Mouse (Mus musculus) embryonic facial prominence, embryonic 14.5 days (tissue): ENCODE results near the gene Cntnap1. TPM values are rescaled to one million over a fixed set of nuclear protein-coding genes. Genes with fewer than 3 reads are reported as not detected.

Experiments
- ATAC-seq: fragments of 200-750 bp; cut with Nextera tagmentation; 2 replicates; pipeline ENCODE4 v1.8.0; 2017; ENCODE audit warnings: low read depth, moderate number of reproducible peaks, moderate TSS enrichment
- DNase-seq: peaks from one replicate; pipeline ENCODE4 v3.0.0-alpha.2; 2015; ENCODE audit warnings: low spot score
- H3K27ac ChIP-seq: fragments of 300-500 bp; sonication (generic); replicated peaks from 2 replicates; pipeline ENCODE4 v1.5.1; 2014; ENCODE audit warnings: low read depth, mild to moderate bottlenecking, low read length, moderate library complexity
- H3K27me3 ChIP-seq: fragments of 300-500 bp; sonication (generic); replicated peaks from 2 replicates; pipeline ENCODE4 v1.6.1; 2014; ENCODE audit warnings: low read length; ENCODE audit not compliant: control insufficient read depth, insufficient read depth
- H3K36me3 ChIP-seq: fragments of 300-500 bp; sonication (generic); 2 replicates; pipeline ENCODE4 v1.6.1; 2014; ENCODE audit warnings: low read length, mixed read lengths; ENCODE audit not compliant: control insufficient read depth, insufficient read depth
- H3K4me1 ChIP-seq: fragments of 300-500 bp; sonication (generic); 2 replicates; pipeline ENCODE4 v1.6.1; 2014; ENCODE audit warnings: antibody characterized with exemption, low read length; ENCODE audit not compliant: control insufficient read depth, insufficient read depth
- H3K4me2 ChIP-seq: fragments of 300-500 bp; sonication (generic); 2 replicates; pipeline ENCODE4 v1.6.1; 2014; ENCODE audit warnings: low read depth, mild to moderate bottlenecking, low read length, moderate library complexity, mixed read lengths
- H3K4me3 ChIP-seq: fragments of 300-500 bp; sonication (generic); 2 replicates; pipeline ENCODE4 v1.5.1; 2014; ENCODE audit warnings: low read depth, mild to moderate bottlenecking, low read length
- H3K9ac ChIP-seq: fragments of 300-500 bp; sonication (generic); 2 replicates; pipeline ENCODE4 v1.6.1; 2014; ENCODE audit warnings: low read depth, mild to moderate bottlenecking, low read length, moderate library complexity, mixed read lengths
- H3K9me3 ChIP-seq: fragments of 300-500 bp; sonication (generic); 2 replicates; pipeline ENCODE4 v1.6.1; 2016; ENCODE audit warnings: low read length; ENCODE audit not compliant: control insufficient read depth
- WGBS: fragments of 180-500 bp; shearing (Covaris S2); extraction: QIAGEN DNeasy Blood & Tissue Kit; methylation state at CpG from one replicate; pipeline ENCODE4 v1.1.7; 2014; 5-methylcytosine and 5-hydroxymethylcytosine counted together
- polyA plus RNA-seq: library from polyadenylated mRNA; unstranded; fragments of >200 nt; fragmentation: Nextera tagmentation; extraction: Ambion mirVana; gene quantifications from 2 replicates; pipeline ENCODE4 v1.2.1, GENCODE M21; 2014

Cntnap1 gene
- polyA plus RNA-seq, 1 experiment from 2014 or later, result 1.9 TPM

DNA sequence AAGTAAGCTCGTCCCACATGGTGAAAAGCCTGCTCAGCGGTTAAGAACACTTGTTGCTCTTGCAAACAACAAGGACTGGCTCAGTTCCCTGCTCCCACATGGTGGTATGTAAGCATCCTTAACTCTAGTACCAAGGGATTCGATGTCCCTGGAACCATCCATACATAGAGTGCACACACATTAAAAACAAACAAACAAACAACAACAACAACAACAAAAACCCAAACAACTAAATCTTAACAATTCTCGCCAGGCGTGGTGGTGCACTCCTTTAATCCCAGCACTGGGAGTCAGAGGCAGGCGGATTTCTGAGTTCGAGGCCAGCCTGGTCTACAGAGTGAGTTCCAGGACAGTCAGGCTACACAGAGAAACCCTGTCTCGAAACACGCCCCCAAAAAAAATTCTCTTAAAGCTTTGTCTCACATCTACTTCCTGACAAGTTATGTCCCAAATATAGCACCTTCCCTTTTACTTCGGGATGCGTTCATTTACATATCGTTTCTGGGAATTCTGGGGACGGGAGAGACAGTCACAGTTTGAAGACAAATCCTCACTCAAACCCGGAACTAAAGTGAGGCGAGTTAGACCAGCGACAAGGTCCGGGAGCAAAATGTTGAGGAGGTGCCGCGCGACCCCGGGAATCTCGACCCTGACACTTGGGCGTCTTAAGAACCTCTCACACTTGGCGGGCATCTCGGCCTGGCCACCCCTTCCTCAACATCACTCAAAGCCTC, 55.2 kb downstream of the Cntnap1 start:
- Histone ChIP-seq H3K4me3 (peak overlapping the region; percentile 88), H3K9ac (peak overlapping the region; percentile 86), H3K4me1 (peaks cover 21% of the 10 kb centered on the region), H3K27me3 (no peaks in the 10 kb centered on the region), H3K4me2 (peak overlapping the region; percentile 62), H3K36me3 (no peaks in the 10 kb centered on the region), H3K9me3 (no peaks in the 10 kb centered on the region), H3K27ac (peak overlapping the region; percentile 61; the same call in 1 of the 2 replicates)
- ATAC-seq (no peak), DNase-seq (peak; percentile 4)
- 18% methylated on average over 23 of the region's 25 CpGs for WGBS

- Histone ChIP-seq H3K9ac (peak within 1 kb of the TSS; percentile 86), H3K4me1 (peaks cover 28% of the 10 kb centered on the region), H3K4me3 (peak within 1 kb of the TSS; percentile 88), H3K36me3 (no peaks in the 10 kb centered on the region), H3K4me2 (peak within 1 kb of the TSS; percentile 62), H3K9me3 (no peaks in the 10 kb centered on the region), H3K27me3 (no peaks in the 10 kb centered on the region), H3K27ac (peak within 1 kb of the TSS; percentile 61; the same call in 1 of the 2 replicates)
- WGBS, result 2% methylated on average over 28 of the region's 56 CpGs
- DNase-seq, result peak; percentile 90
- ATAC-seq, result peak; percentile 95
Observed at GRCm38 (mm10) chr11:101226065-101226701, 55.9 kb downstream of the Cntnap1 start, which contains the start of gene Ezh1. Gene Ezh1 (minus strand): TSS chr11:101226463.

DNA sequence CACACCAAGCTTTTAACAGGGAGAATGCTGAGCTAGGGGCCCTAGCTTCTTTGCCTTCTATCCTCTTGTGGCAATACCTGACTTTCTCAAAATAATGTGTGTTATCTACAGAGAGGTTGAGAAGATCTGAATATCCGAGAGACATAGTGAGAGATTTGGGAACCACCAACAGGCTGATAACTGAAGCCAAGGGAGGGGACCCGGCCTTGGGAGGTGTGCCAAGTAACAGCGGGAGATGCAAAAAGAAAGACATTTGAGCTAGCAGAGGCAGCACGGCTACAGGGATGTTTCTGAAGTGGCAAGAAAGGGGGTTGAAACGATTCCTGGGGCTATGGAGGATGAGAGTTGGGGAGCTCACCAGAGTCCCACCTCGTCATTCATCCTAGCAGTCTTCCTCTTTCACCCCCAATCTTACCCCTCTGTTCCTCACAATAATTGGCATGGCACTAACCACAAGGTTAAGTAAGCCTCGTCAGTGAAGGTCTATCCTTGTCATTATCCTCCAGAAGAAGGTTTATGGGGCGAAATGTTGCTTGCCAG, 59.1 kb downstream of the Cntnap1 start:
- H3K4me3 ChIP-seq, result no peak overlapping the region
- ATAC-seq (no peak), DNase-seq (peak; percentile 22)
- H3K9me3 ChIP-seq, result no peaks in the 10 kb centered on the region
- peaks cover 40% of the 10 kb centered on the region for H3K4me1 ChIP-seq
- 23% methylated on average over 8 of the region's 8 CpGs for WGBS
- H3K27me3 ChIP-seq, result no peaks in the 10 kb centered on the region
- no peaks in the 10 kb centered on the region for H3K36me3 ChIP-seq
- H3K27ac ChIP-seq, result peak overlapping the region; percentile 85
- no peak overlapping the region for H3K9ac ChIP-seq
- peak overlapping the region; percentile 40; the same call in 1 of the 2 replicates for H3K4me2 ChIP-seq

DNA sequence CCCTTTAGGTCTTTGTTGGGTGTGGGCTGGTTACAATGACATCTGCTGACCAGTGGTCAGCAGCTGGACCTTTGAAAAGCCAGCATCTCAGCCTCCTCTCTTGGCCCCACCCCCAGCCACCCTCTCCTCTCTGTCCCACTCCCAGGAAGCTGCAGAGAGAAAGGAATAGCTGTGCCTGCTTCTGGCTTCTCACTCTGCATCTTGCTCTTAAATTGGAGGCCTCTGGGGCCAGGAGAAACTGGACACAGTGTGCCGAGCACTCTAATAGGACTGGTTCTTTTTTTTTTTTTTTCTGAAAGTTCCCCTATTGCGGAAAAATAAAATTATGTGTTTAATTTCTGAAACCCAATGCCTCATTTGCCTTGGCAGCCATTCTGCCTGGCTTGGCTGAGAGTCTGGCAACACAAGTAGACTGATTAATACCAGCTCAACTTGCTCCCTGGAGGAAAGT, 59.8 kb downstream of the Cntnap1 start:
- H3K27me3 ChIP-seq, result no peaks in the 10 kb centered on the region
- WGBS, result 4% methylated on average over 2 of the region's 2 CpGs
- H3K4me2 ChIP-seq, result peak overlapping the region; percentile 40; the same call in 1 of the 2 replicates
- no peaks in the 10 kb centered on the region for H3K9me3 ChIP-seq
- 0 out of 2 replicates have a peak, but pooled peaks have one; percentile 10 for ATAC-seq
- no peaks in the 10 kb centered on the region for H3K36me3 ChIP-seq
- peak; percentile 92 for DNase-seq
- H3K4me3 ChIP-seq, result no peak overlapping the region
- 0 out of 2 replicates have a peak overlapping the region, but pooled peaks have one; percentile 35 for H3K9ac ChIP-seq
- peaks cover 39% of the 10 kb centered on the region for H3K4me1 ChIP-seq
- H3K27ac ChIP-seq, result peak overlapping the region; percentile 85

- 14% methylated on average over 5 of the region's 5 CpGs for WGBS
- H3K4me2 ChIP-seq, result peak overlapping the region; percentile 40
- H3K36me3 ChIP-seq, result no peaks in the 10 kb centered on the region
- H3K27me3 ChIP-seq, result no peaks in the 10 kb centered on the region
- peaks cover 35% of the 10 kb centered on the region for H3K4me1 ChIP-seq
- peak overlapping the region; percentile 85 for H3K27ac ChIP-seq
- ATAC-seq (0 out of 2 replicates have a peak, but pooled peaks have one; percentile 13), DNase-seq (no peak)
- H3K9me3 ChIP-seq, result no peaks in the 10 kb centered on the region
- H3K9ac ChIP-seq, result peak overlapping the region; percentile 35; the same call in 1 of the 2 replicates
- H3K4me3 ChIP-seq, result 0 out of 2 replicates have a peak overlapping the region, but pooled peaks have one; percentile 0
Observed at GRCm38 (mm10) chr11:101230526-101230925, 60.2 kb downstream of the Cntnap1 start.

- Histone ChIP-seq H3K4me2 (peak overlapping the region; percentile 40), H3K27ac (peak overlapping the region; percentile 85), H3K9ac (peak overlapping the region; percentile 35; the same call in 1 of the 2 replicates), H3K27me3 (no peaks in the 10 kb centered on the region), H3K4me1 (peaks cover 34% of the 10 kb centered on the region), H3K4me3 (peak overlapping the region; percentile 0; the same call in 1 of the 2 replicates), H3K36me3 (no peaks in the 10 kb centered on the region), H3K9me3 (no peaks in the 10 kb centered on the region)
- ATAC-seq (no peak), DNase-seq (peak; percentile 71)
- WGBS, result 9% methylated on average over 18 of the region's 18 CpGs
Observed at GRCm38 (mm10) chr11:101230991-101231871, 60.9 kb downstream of the Cntnap1 start.

DNA sequence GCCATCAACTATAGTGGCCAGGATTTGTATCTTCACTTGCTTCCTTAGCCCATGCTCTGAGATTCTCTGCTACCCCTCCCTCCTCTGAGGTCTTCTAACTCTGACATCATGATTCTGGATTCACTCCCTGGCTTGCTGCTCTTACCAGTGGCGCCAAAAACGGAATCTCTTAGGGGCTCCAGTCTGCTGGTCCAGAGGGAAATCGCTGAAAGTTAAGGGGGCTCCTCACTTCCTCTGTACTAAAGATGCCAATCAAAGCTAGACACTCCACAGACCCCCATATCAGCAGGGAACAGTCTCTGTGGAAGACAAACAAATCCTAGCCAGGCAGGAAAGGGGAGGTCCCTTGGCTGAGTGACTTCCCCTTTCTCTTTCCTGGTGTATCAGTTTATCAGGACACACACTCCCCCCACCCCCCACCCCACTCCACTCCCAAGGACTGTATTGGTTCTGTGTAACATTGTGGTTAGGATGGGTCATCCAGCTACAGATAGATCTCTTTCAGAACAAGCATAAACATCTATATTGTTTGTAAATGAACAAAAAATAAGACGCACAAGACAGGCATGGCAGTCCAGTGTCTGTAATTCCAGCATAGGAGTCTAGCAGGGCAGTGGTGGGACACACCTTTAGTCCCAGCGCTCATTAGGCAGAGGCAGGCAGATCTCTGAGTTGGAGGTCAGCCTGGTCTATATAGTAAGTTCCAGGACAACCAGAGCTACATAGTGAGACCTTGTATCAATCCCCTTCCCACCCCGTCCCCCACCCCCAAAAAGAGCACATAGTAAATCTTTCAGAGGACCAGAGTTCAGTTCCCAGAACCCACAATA, 61.9 kb downstream of the Cntnap1 start:
- H3K9me3 ChIP-seq, result no peaks in the 10 kb centered on the region
- 45% methylated on average over 6 of the region's 6 CpGs for WGBS
- H3K27me3 ChIP-seq, result no peaks in the 10 kb centered on the region
- H3K9ac ChIP-seq, result peak overlapping the region; percentile 35; the same call in 1 of the 2 replicates
- H3K36me3 ChIP-seq, result no peaks in the 10 kb centered on the region
- peak; percentile 44; the same call in 1 of the 2 replicates for ATAC-seq
- H3K4me2 ChIP-seq, result peak overlapping the region; percentile 40
- H3K4me3 ChIP-seq, result no peak overlapping the region
- peaks cover 35% of the 10 kb centered on the region for H3K4me1 ChIP-seq
- DNase-seq, result peak; percentile 81
- peak overlapping the region; percentile 85 for H3K27ac ChIP-seq
